Mouse (Mus musculus) spleen, adult 2 months (tissue): ENCODE data around the gene Coa4.

Experiments
- CTCF ChIP-seq: fragments of 200-500 bp; IDR thresholded peaks from 2 replicates; pipeline ENCODE4 v1.5.1; 2011; ENCODE audit warnings: mild to moderate bottlenecking, inconsistent platforms; ENCODE audit not compliant: insufficient read depth, insufficient read length, insufficient replicate concordance; ENCODE audit errors: extremely low read depth
- POLR2A ChIP-seq: fragments of 200-500 bp; IDR thresholded peaks from 2 replicates; pipeline ENCODE4 v1.6.1; 2011; ENCODE audit warnings: low read depth, low read length, inconsistent platforms

- TF ChIP-seq CTCF (no peak), POLR2A (no peak)
Observed at GRCm38 (mm10) chr7:100569907-100570306, 33.0 kb downstream of the Coa4 start.
